Mouse (Mus musculus) stomach, embryonic 16.5 days (tissue): ENCODE data around the gene E2f1. TPM values are rescaled to one million over a fixed set of nuclear protein-coding genes. Genes with fewer than 3 reads are reported as not detected.
A peak's percentile ranks its signal among the peaks of the same experiment; 100 is the strongest.

Source experiments
- ATAC-seq: fragments of 200-750 bp; cut with Nextera tagmentation; 2 replicates; pipeline ENCODE4 v1.8.0; 2017; ENCODE audit warnings: moderate number of reproducible peaks, moderate TSS enrichment; ENCODE audit not compliant: insufficient read depth, low FRiP score
- H3K27ac ChIP-seq: fragments of 300-500 bp; sonication (generic); 2 replicates; pipeline ENCODE4 v1.5.1; 2014; ENCODE audit warnings: low read length
- H3K27me3 ChIP-seq: fragments of 300-500 bp; sonication (generic); 2 replicates; pipeline ENCODE4 v1.6.1; 2014; ENCODE audit warnings: low read length, control low read depth, mixed read lengths; ENCODE audit not compliant: control insufficient read depth, insufficient read depth
- H3K36me3 ChIP-seq: fragments of 300-500 bp; sonication (generic); 2 replicates; pipeline ENCODE4 v1.6.1; 2014; ENCODE audit warnings: low read length; ENCODE audit not compliant: control insufficient read depth, insufficient read depth
- H3K4me1 ChIP-seq: fragments of 300-500 bp; sonication (generic); 2 replicates; pipeline ENCODE4 v1.6.1; 2014; ENCODE audit warnings: low read length, control low read depth, mixed read lengths; ENCODE audit not compliant: control insufficient read depth, insufficient read depth
- H3K4me2 ChIP-seq: fragments of 300-500 bp; sonication (generic); 2 replicates; pipeline ENCODE4 v1.6.1; 2014; ENCODE audit warnings: low read depth, low read length, mixed read lengths
- H3K4me3 ChIP-seq: fragments of 300-500 bp; sonication (generic); replicated peaks from 2 replicates; pipeline ENCODE4 v1.5.1; 2014; ENCODE audit warnings: mild to moderate bottlenecking, low read length
- H3K9ac ChIP-seq: fragments of 300-500 bp; sonication (generic); 2 replicates; pipeline ENCODE4 v1.6.1; 2014; ENCODE audit warnings: low read length
- H3K9me3 ChIP-seq: fragments of 300-500 bp; sonication (generic); replicated peaks from 2 replicates; pipeline ENCODE4 v1.6.1; 2016; ENCODE audit warnings: low read length, control low read depth; ENCODE audit not compliant: control insufficient read depth
- WGBS: fragments of 180-500 bp; shearing (Covaris S2); extraction: QIAGEN DNeasy Blood & Tissue Kit; methylation state at CpG from one replicate; pipeline ENCODE4 v1.1.7; 2014; 5-methylcytosine and 5-hydroxymethylcytosine counted together
- polyA plus RNA-seq: library from polyadenylated mRNA; unstranded; fragments of >200 nt; fragmentation: Nextera tagmentation; extraction: Ambion mirVana; gene quantifications from 2 replicates; pipeline ENCODE4 v1.2.1, GENCODE M21; 2015

Gene E2f1
- polyA plus RNA-seq, 1 experiment from 2014 or later, result 9.3 TPM

DNA sequence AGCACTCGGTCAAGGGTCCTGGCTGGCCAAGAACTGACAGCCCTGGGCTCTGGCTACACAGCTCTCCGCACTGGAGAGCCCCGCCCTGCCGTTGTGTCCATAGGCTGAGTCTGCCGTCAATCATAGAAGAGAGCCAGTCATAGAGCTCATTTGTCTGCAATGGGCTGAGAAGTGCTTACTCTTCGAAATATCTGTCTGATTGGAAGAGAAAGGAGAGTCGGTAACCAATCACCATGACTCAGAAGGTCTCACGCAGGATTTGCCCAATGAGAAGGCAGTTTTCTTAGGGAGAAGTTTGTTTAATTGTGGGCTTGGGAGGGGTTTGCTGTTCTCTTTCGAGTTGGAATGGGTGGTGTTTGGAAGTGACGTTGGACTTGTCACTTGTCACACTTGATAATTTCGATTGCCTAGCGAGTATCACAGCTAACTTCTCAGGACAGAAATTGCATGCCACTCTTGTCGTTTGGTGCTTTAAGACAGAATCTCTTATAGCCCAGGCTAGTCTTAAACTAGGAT is 34.0 kb upstream of the E2f1 start, which contains the start of gene Pxmp4:
Gene Pxmp4 (minus strand): TSS at position 71 of the 516 bp plus-strand sequence.
- Histone ChIP-seq H3K9ac (peak within 1 kb of the TSS; percentile 89), H3K27ac (peak within 1 kb of the TSS; percentile 61), H3K4me1 (peaks cover 9% of the 10 kb centered on the region), H3K27me3 (no peaks in the 10 kb centered on the region), H3K9me3 (no peaks in the 10 kb centered on the region), H3K36me3 (no peaks in the 10 kb centered on the region), H3K4me3 (peak within 1 kb of the TSS; percentile 72), H3K4me2 (peak within 1 kb of the TSS; percentile 71)
- ATAC-seq, result peak; percentile 100
- WGBS, result under 1% methylated on average over 13 of the region's 13 CpGs

DNA sequence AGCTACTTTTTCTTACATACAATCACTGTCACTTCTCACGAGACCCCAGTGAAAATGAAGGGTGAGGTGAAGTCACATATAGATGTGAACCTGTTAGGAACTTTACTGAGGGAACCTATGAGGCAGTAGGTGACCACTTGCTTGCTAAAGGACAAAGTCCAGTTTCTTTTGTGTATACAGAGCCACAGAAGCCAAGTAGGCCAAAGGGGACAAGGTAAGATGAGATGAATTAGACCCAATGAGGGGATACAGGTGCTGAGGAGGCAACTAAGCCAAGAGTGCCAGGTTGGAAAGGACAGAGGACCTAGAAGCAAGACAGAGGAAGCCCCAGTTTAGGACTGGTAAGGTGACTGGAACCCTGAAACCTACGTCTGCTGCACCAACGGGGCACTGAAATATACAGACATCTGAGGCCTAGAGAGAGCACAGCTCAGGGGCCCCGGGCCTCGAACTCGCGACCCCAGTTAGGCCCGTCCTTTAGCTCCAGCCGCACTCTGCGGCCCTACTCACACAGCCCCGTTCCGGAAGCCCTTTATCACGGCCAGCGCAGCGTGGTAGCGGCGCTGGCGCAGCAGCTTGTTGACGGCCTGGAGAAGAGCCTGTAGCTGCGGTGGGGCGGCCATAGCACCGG is 33.4 kb upstream of the E2f1 start:
- Histone ChIP-seq H3K9me3 (no peaks in the 10 kb centered on the region), H3K4me1 (peaks cover 9% of the 10 kb centered on the region), H3K27me3 (no peaks in the 10 kb centered on the region), H3K36me3 (no peaks in the 10 kb centered on the region), H3K4me3 (peak overlapping the region; percentile 72), H3K4me2 (peak overlapping the region; percentile 71), H3K9ac (peak overlapping the region; percentile 89), H3K27ac (peak overlapping the region; percentile 61)
- 14% methylated on average over 22 of the region's 22 CpGs for WGBS
- no peak for ATAC-seq

DNA sequence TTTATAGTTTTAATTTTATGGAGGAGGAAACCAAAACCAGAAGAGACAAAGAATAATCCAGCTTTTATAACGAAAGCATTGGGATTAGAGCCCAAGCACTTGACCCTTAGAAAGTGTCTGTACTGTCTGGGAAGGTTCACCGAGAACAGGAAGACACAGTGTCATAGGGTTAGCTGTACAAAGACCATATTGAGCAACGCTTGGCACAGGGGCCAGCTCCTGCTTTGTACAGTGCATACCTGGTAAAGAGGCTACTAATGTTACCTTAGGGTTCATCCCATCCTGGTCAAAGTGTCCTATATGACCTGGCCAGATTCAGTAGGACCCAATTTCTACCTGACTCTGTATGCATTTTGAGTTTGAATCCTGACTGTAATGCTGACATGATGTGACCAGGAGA is 31.6 kb upstream of the E2f1 start:
- H3K27me3 ChIP-seq, result no peaks in the 10 kb centered on the region
- no peaks in the 10 kb centered on the region for H3K9me3 ChIP-seq
- H3K4me2 ChIP-seq, result no peak overlapping the region
- no peaks in the 10 kb centered on the region for H3K36me3 ChIP-seq
- no peak for ATAC-seq
- H3K27ac ChIP-seq, result no peak overlapping the region
- no peak overlapping the region for H3K4me3 ChIP-seq
- peaks cover 9% of the 10 kb centered on the region for H3K4me1 ChIP-seq
- WGBS, result 64% methylated on average over 3 of the region's 3 CpGs
- no peak overlapping the region for H3K9ac ChIP-seq

DNA sequence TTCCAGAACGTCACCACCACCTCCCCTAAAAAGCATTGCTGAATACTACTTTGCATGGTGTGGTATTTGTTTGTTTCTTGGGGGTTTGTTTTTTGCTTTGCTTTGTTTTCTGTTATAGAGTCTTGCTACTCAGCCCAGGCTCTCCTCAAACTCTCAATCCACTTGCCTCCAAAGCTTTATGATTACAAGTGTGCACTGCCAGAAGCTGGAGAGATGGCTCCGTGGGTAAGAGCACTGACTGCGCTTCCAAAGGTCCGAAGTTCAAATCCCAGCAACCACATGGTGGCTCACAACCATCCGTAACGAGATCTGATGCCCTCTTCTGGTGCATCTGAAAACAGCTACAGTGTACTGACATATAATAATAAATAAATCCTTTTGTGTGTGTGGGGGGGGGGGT is 30.9 kb upstream of the E2f1 start:
- H3K36me3 ChIP-seq, result no peaks in the 10 kb centered on the region
- no peaks in the 10 kb centered on the region for H3K27me3 ChIP-seq
- no peaks in the 10 kb centered on the region for H3K9me3 ChIP-seq
- no peak overlapping the region for H3K27ac ChIP-seq
- no peak for ATAC-seq
- no peak overlapping the region for H3K4me3 ChIP-seq
- H3K4me2 ChIP-seq, result no peak overlapping the region
- peaks cover 9% of the 10 kb centered on the region for H3K4me1 ChIP-seq
- 74% methylated on average over 6 of the region's 6 CpGs for WGBS
- H3K9ac ChIP-seq, result no peak overlapping the region

DNA sequence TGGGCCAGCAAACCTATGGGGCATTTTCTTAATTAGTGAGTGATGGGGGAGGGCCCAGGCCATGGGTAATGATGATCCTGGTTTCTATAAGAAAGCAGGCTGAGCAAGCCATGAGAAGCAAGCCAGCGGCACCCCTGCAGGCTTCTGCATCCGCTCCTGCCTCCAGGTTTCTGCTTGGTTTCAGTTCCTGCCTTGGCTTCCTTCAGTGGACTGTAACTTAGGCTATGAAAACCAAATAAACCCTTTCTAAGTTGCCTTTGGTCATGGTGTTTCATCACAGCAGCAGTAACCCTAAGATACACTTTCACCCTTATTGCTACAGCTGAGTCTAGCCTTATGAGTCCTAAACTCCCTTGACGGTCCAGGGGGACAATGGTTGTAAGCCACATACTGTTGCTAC is 27.7 kb upstream of the E2f1 start:
- no peak for ATAC-seq
- Histone ChIP-seq H3K36me3 (peaks cover 3% of the 10 kb centered on the region; the same call in 1 of the 2 replicates), H3K9me3 (no peaks in the 10 kb centered on the region), H3K9ac (no peak overlapping the region), H3K27me3 (no peaks in the 10 kb centered on the region), H3K4me3 (no peak overlapping the region), H3K27ac (no peak overlapping the region), H3K4me1 (peaks cover under 1% of the 10 kb centered on the region), H3K4me2 (no peak overlapping the region)
- WGBS, result 86% methylated on average over 3 of the region's 3 CpGs

DNA sequence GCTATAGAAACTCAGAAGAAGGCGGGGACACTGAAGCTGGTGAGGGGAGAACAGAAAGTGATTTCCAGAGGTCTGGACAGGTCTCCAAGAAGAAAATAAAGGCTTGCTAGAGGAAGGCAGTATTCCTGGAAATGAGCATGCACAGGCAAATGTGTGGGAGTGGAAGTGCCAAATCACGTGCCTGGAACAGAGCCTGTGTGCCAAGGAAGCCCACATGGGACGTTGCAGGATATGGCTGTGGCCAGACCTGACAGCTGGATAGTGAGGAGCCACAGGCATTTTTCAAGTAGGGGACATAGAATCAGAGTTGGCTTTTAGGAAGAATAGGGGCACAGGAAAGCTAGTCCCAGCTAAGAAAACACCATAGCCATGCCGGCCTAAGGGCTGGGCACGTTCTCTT is 26.1 kb upstream of the E2f1 start:
- 76% methylated on average over 5 of the region's 5 CpGs for WGBS
- H3K27ac ChIP-seq, result no peak overlapping the region
- peaks cover 3% of the 10 kb centered on the region; the same call in 1 of the 2 replicates for H3K36me3 ChIP-seq
- H3K4me2 ChIP-seq, result no peak overlapping the region
- no peak overlapping the region for H3K9ac ChIP-seq
- no peaks in the 10 kb centered on the region for H3K27me3 ChIP-seq
- no peak overlapping the region for H3K4me3 ChIP-seq
- ATAC-seq, result no peak
- no peaks in the 10 kb centered on the region for H3K9me3 ChIP-seq
- H3K4me1 ChIP-seq, result no peaks in the 10 kb centered on the region

DNA sequence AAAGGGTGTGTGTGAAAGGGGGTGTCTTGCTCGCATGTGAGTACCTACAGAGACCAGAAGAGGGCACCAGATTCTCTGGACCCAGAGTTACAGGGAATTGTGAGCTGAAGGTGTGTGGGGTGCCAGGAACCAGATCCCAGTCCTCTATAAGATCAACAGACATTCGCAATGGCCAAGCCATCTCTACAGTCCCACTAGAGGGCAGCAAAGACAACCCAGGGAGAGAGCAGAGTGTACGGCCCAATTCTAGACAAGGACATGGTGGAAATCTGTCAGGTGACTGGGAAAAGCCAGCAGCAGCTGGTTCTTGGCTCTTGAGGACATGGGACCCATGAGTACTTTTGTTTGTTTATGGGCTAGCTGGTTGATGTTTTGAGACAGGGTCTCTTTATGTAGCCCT is 23.3 kb upstream of the E2f1 start:
- no peak overlapping the region for H3K4me2 ChIP-seq
- H3K4me3 ChIP-seq, result no peak overlapping the region
- no peaks in the 10 kb centered on the region for H3K4me1 ChIP-seq
- H3K9ac ChIP-seq, result no peak overlapping the region
- H3K27ac ChIP-seq, result no peak overlapping the region
- 65% methylated on average over 3 of the region's 3 CpGs for WGBS
- peaks cover 3% of the 10 kb centered on the region; the same call in 1 of the 2 replicates for H3K36me3 ChIP-seq
- no peaks in the 10 kb centered on the region for H3K9me3 ChIP-seq
- no peak for ATAC-seq
- no peaks in the 10 kb centered on the region for H3K27me3 ChIP-seq

DNA sequence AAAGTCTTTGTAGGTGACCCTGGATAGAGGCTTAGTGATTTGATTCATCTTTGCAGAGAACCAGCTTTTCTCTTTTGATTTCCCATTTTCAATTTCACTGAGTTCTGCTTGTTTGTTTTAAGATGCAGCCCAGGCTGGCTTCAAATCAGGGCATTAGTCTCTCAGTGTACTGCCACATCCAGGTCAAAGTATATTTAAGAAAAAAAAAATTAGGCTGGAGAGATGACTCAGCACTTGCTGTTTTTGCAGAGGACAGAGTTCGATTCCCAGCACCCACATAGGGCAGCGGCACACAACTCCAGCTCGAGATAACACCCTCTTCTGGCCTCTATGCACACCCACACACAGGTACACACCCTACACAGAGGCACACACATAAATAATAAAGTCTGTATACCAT is 21.5 kb upstream of the E2f1 start:
- Histone ChIP-seq H3K9me3 (peaks cover 4% of the 10 kb centered on the region; the same call in 1 of the 2 replicates), H3K4me1 (no peaks in the 10 kb centered on the region), H3K9ac (no peak overlapping the region), H3K27ac (no peak overlapping the region), H3K4me2 (no peak overlapping the region), H3K27me3 (no peaks in the 10 kb centered on the region), H3K36me3 (peaks cover 8% of the 10 kb centered on the region), H3K4me3 (no peak overlapping the region)
- WGBS, result 80% methylated on average over 3 of the region's 3 CpGs
- no peak for ATAC-seq

DNA sequence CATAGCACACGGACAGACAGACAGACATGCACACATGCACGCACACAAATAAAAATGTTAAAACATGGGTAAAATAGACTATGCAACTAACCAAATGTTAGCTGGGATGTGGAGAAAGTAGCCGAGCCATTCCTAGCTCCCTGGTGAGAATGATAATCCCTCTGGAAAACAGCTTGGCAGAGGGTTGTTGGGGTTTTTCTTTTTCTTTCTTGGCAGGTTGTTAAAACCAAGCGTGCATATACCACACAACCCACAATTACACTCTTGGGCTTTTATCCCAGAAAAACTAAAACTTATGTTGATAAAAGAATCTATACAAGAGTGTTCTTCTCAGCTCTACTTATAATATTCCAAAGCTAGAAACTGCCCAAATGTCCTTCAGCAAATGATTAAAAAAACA is 19.4 kb upstream of the E2f1 start:
- 0 out of 2 replicates have a peak, but pooled peaks cover 4% of the 10 kb centered on the region for H3K4me1 ChIP-seq
- H3K27ac ChIP-seq, result no peak overlapping the region
- H3K36me3 ChIP-seq, result peaks cover 8% of the 10 kb centered on the region
- no peak overlapping the region for H3K4me2 ChIP-seq
- H3K9me3 ChIP-seq, result peaks cover 4% of the 10 kb centered on the region; the same call in 1 of the 2 replicates
- H3K4me3 ChIP-seq, result no peak overlapping the region
- 87% methylated on average over 4 of the region's 4 CpGs for WGBS
- no peak overlapping the region for H3K9ac ChIP-seq
- ATAC-seq, result no peak
- H3K27me3 ChIP-seq, result no peaks in the 10 kb centered on the region
